Mouse (Mus musculus) adipocyte (in vitro differentiated cells): ENCODE results near the gene Aqp7.
A peak's percentile ranks its signal among the peaks of the same experiment; 100 is the strongest.
"Not testable (repeated sequence)": the region's sequence is repeated elsewhere in the genome, so short reads cannot be mapped to it uniquely, and the experiment has no call there.

Experiments
- DNase-seq: peaks from one replicate; pipeline ENCODE4 v3.0.0-alpha.2; 2016; ENCODE audit warnings: low spot score

Gene Aqp7

DNA sequence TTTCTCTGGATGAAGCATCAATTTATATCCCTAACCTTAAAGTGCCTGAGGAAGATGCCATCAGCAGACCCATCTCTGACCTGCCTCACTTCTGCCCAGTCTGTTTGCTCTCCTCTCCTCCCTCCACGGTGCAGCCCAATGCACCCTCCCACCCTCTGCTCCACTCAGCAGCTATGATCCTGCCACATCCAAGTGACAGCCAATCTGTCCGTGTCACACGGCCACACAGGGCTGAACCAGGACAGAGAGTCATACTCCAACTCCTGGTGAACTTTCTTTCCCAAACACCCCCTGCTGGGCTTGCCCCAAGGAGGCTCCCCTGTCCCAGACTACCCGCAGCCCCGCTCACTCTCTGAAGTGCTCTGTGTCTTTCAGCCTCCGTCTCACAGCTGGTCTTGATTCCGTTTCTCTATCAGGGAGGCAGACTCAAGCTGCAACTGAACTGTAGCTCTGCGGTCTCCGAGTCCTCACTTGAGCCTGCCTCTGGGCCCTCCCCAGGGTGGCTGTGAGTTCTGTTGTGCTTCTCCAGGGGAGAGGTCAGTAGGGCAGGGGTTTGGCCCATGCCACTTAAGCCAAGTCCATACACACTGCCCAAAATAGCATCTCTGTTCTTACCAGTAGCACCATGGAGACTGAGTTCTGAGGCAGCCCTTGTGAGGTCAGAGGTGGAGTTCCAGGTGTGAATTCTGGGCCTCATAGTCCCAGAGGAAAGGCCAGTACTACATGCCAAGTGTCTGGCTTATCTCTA lies at the start of gene Aqp7:
TSS of gene Aqp7 (minus strand) at position 616 of the 748 bp plus-strand sequence.
- DNase-seq = peak; percentile 87

DNA sequence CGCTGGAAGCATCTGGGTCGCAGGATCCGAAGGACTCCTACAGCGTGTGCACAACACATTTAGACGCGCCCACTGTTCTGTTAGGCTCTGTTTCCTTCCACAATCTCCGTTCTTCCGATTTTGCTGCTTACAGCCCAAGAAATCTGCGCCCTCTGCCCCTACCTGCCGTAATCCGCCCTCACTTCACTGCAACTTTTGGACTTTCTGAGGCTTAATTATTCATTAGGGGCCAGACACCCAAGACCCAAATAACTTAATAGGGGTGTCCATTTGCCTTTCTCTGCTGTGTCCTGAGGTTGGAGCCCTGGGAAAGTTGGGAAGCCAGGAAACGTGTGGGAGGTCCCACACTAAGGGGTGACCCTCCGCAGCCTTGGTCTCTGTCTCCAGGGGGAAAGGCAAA lies 49.4 kb upstream of the Aqp7 start:
- DNase-seq = no peak

DNA sequence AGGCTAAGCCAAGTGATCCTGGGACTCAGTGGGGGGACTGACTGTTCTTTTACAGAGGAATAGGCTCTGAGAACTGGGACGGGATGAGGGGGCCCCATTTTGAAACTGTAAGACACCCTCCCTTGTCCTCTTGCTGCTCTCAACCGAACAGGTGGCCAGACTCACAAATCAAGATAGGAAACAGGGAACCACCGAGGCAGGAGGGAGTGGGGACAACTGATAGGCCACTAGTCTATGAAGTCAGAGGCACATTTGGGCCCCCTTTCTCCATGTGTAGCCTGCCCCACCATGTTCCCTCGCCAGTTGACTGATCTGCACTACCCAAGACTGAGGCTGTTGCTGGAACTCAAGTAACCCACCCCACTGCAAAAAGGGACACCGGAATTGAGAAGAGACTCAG lies 48.9 kb upstream of the Aqp7 start:
- no peak for DNase-seq

DNA sequence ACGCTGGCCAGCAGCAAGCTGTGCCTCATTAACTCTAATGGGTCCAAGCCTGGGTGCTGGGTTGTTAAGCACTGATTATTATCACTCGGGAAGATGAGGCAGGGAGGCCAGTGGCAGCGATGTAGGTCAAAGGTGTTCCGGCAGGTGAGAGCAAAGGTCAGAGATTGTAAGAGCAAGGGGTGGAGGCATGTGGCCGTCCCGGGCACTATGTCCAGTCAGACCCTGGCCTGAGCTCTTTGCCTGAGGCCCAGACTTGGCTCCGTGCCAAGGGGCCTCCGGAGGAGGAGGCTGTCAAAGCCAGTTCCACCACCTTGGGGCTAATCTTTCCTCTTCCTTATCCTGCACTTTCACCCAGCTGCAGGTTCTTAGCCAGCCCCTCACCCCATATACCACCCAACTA lies 48.2 kb upstream of the Aqp7 start:
- DNase-seq = no peak

DNA sequence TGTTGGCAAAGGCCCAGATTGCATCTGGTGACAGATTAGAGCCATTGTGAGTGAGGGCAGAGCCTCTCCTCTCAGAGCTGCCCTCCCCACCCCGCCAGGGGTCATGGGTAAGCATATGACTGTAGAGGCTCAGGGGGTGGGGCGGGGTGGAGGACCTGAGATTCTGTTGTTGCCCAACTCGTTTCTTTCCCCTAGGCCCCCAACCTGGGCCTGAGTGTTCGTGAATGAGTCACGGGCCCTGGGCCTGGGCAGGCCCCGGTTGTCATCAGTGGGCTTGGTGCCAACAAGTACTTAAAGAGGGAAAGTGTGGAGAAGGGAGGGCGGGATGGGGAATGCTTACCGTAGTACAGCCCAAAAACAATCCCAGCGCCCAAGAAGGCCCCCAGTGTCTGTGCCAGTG lies 46.4 kb upstream of the Aqp7 start:
- DNase-seq = peak; percentile 20

DNA sequence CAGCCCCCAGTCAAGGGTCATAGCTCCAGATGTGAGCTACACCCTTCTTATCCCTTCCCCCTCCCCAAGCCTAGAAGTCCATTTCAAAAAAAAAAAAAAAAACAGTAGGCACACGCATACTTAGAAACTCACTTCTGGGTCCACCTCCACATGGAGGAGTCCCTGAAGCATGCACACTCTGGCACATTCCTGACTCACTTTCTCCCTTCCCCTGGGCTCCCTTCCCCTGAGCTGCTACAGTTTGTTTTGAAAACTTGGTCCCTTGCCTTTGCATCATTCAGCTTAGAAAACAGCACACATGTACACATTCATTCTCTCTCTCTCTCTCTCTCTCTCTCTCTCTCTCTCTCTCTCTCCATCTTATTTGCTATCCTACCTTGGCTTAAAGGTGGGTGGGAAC lies 45.0 kb upstream of the Aqp7 start:
- DNase-seq = no peak

DNA sequence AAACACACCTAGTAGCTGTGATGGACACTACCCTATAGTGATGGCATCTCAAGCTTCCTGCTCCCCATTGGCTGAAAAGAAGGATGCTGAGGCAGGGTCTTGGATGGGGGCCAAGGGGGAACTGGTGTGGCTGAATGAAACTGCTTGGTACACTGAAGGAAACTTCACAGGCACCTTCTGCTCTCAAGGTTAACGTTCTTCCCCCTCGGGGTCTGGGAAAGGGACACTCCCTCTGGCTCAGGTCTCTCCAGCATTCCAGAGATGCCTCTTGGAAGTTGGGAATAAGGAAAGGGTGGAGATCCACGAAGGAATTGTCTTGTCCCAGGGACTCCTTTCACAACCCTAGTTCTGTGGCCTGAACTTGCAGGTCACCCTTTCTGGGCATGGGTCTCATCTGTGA lies 43.5 kb upstream of the Aqp7 start:
- DNase-seq = no peak

- no peak for DNase-seq
Measured at GRCm38 (mm10) chr4:41089705-41090104, 41.8 kb upstream of the Aqp7 start.

GRCm38 (mm10) chr4:41089189-41089588 lies 41.2 kb upstream of the Aqp7 start:
- DNase-seq = no peak

DNA sequence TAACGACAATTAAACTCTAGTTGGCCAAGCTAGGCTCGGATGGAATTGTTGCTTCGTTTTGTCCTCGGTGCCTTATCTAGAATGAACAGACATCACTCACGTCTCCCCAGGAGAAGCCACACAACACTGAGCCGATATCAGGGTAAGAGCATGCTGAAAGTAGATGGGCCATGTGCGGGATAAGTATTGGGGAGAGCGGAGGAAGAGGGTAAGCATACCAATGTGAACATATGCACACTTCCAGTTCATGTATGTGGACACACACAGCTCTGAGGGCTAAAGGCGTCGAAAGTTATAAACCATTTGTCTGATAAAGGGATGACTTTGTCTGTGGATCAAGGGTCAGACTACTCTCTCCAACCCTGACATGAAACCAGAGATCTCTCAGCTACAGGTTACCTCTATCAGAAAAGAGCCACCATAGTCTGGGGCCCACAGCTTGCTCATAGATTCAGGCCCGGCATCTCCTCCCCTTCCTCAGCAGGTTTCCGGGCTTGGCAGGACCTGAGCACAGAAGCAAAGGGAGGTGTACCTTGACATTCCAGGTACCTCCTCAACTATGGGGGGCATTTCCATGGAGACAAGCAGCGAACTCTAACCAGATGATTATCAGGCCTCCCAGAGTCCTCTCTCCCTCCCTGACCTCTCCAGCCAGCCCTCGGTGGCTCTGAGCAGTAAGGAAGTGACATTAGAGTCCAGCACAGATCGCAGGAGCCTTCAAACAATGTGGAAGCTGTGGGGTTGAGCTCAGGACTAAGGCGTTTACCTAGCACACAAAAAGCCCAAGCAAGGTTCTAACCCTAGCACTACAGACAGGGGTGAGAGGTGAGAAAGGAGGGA lies 39.7 kb upstream of the Aqp7 start:
- no peak for DNase-seq

- no peak for DNase-seq
Measured at GRCm38 (mm10) chr4:41086947-41087346, 39.0 kb upstream of the Aqp7 start.

GRCm38 (mm10) chr4:41084819-41085218 lies 36.9 kb upstream of the Aqp7 start:
- no peak for DNase-seq

- DNase-seq = not testable (repeated sequence)
Measured at GRCm38 (mm10) chr4:41082803-41083202, 34.9 kb upstream of the Aqp7 start.

DNA sequence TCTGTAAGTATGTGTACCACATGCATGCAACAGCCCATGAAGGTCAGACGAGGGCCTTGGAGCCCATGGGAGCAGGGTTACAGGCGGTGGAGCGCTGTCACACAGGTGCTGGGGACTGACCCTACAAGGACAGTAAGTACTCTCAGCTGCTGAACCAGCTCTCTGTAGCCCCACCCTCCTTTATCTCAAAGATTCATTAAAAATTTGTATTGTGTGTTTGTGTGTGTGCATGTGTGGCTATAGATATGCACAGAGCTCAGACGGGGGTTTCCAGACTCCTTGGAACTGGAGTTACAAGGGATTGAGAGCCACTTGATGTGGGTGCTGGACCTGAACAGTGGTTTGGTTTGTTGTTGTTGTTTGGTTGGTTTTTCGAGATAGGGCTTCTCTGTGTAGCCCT lies 33.8 kb upstream of the Aqp7 start:
- DNase-seq = no peak

GRCm38 (mm10) chr4:41078726-41079125 lies 30.8 kb upstream of the Aqp7 start:
- no peak for DNase-seq

- peak; percentile 54 for DNase-seq
Measured at GRCm38 (mm10) chr4:41074461-41074860, 26.5 kb upstream of the Aqp7 start.

- DNase-seq = no peak
Measured at GRCm38 (mm10) chr4:41073008-41073817, 25.3 kb upstream of the Aqp7 start.

DNA sequence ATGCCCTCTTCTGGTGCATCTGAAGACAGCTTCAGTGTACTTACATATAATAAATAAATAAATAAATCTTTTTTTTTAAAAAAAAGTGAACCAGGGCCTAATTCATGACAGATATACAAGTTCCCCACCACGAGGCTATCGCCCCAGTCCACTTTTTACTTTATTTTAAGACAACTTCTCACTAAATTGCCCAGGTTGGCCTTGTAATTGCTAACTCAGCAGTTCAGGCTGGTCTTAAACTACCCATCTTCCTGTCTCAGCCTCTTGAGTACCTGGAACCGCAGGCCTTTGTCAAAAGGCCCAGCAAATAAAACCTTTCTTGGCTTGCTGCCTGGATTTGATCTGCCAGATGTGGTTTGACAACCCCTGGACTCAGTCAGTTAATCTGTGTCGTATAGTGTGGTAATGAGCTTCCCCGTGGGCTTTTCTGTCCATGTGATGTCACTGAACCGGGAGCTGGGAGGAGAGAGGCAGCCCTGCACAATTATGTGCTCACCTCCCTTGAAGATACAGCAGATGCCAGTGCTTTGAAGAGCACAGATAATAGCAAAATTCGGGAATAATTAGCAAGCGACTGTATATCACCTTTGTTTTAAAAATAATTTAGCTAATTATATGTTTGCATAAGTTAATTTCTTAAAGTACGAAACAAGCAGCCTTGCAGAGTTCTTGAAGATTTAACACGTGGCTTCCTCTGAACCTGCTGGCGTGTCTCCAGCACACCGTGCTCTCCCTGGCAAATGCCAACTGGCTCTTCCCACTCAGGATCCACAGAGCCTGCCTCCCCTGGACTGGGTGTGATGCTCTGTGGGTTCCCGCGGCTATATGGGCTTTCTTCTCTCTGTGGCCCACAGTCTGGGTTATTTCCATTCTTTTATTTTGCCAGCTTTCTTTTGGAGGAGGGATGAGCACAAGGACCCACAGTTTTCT lies 23.8 kb upstream of the Aqp7 start:
- DNase-seq = no peak

- DNase-seq = peak; percentile 87
Measured at GRCm38 (mm10) chr4:41065196-41065595, 17.3 kb upstream of the Aqp7 start.

GRCm38 (mm10) chr4:41063894-41064673 lies 16.1 kb upstream of the Aqp7 start:
- DNase-seq = no peak

- DNase-seq = no peak
Measured at GRCm38 (mm10) chr4:41063351-41063750, 15.4 kb upstream of the Aqp7 start.
